Mouse (Mus musculus) MEL (cell line): ENCODE measurements around the gene Wdr93. TPM values are rescaled to one million over a fixed set of nuclear protein-coding genes. Genes with fewer than 3 reads are reported as not detected.

Experiments
- DNase-seq: peaks from one replicate; pipeline ENCODE4 v3.0.0; 2011; ENCODE audit warnings: low read depth, low spot score
- H3K27ac ChIP-seq: 2 replicates; pipeline ENCODE4 v1.5.1; 2012; ENCODE audit warnings: low read depth, mild to moderate bottlenecking, control low read depth, low read length, moderate library complexity; ENCODE audit not compliant: control insufficient read depth
- H3K27me3 ChIP-seq, 2 experiments: fragments of 150-350 bp in 1 of 2; sonication (generic) in 1 of 2; 2 replicates each; pipeline ENCODE4 v1.6.1; 2012; ENCODE audit warnings: low read length in 2 of 2, mild to moderate bottlenecking in 2 of 2, improper control_type of control experiment in 1 of 2, moderate library complexity in 1 of 2; ENCODE audit not compliant: insufficient read depth in 2 of 2, control insufficient read depth in 1 of 2
- H3K36me3 ChIP-seq, 2 experiments: 2 replicates each; pipeline ENCODE4 v1.6.1; 2012 to 2014; ENCODE audit warnings: low read length in 2 of 2, improper control_type of control experiment in 1 of 2, inconsistent platforms in 1 of 2, mild to moderate bottlenecking in 1 of 2; ENCODE audit not compliant: insufficient read depth in 2 of 2, control insufficient read depth in 1 of 2
- H3K4me1 ChIP-seq, 2 experiments: fragments of 150-350 bp in 1 of 2; sonication (generic) in 1 of 2; 2 replicates each; pipeline ENCODE4 v1.6.1; 2012; ENCODE audit warnings: low read length in 2 of 2, improper control_type of control experiment in 1 of 2, mild to moderate bottlenecking in 1 of 2; ENCODE audit not compliant: insufficient read depth in 2 of 2, control insufficient read depth in 1 of 2
- H3K4me3 ChIP-seq, 2 experiments: fragments of 150-350 bp in 1 of 2; sonication (generic) in 1 of 2; 2 replicates each; pipeline ENCODE4 v1.5.1; 2012; ENCODE audit warnings: low read depth in 2 of 2, low read length in 2 of 2, mild to moderate bottlenecking in 2 of 2, moderate library complexity in 2 of 2, control low read depth in 1 of 2, improper control_type of control experiment in 1 of 2; ENCODE audit not compliant: control insufficient read depth in 1 of 2, insufficient read depth in 1 of 2
- H3K79me2 ChIP-seq: 2 replicates; pipeline ENCODE4 v1.6.1; 2012; ENCODE audit warnings: mild to moderate bottlenecking, low read length, moderate library complexity; ENCODE audit not compliant: control insufficient read depth, poor library complexity, insufficient read depth
- H3K9ac ChIP-seq: 2 replicates; pipeline ENCODE4 v1.6.1; 2012; ENCODE audit warnings: low read depth, mild to moderate bottlenecking, control low read depth, low read length, moderate library complexity; ENCODE audit not compliant: control insufficient read depth, poor library complexity, severe bottlenecking
- H3K9me3 ChIP-seq: fragments of 150-350 bp; sonication (generic); replicated peaks from 2 replicates; pipeline ENCODE4 v1.6.1; 2012; ENCODE audit warnings: mild to moderate bottlenecking, low read length, improper control_type of control experiment, moderate library complexity; ENCODE audit not compliant: insufficient read depth
- BHLHE40 ChIP-seq: IDR thresholded peaks from 2 replicates; pipeline ENCODE4 v1.6.1; 2012; ENCODE audit warnings: low read depth, mild to moderate bottlenecking, inconsistent platforms, low read length, improper control_type of control experiment, borderline replicate concordance
- CHD1 ChIP-seq: IDR thresholded peaks from 2 replicates; pipeline ENCODE4 v1.6.1; 2012; ENCODE audit warnings: low read depth, mild to moderate bottlenecking, inconsistent platforms, low read length, improper control_type of control experiment
- CTCF ChIP-seq, 3 experiments: IDR thresholded peaks in 2 of 3; conservative IDR thresholded peaks in 1 of 3; 2 replicates each; pipeline ENCODE4 v1.5.1; 2011 to 2012; ENCODE audit warnings: low read length in 3 of 3, low read depth in 2 of 3, mild to moderate bottlenecking in 2 of 3, improper control_type of control experiment in 1 of 3, inconsistent platforms in 1 of 3, mixed read lengths in 1 of 3, moderate library complexity in 1 of 3; ENCODE audit not compliant: control insufficient read depth in 1 of 3, insufficient read depth in 1 of 3, poor library complexity in 1 of 3, severe bottlenecking in 1 of 3
- E2F4 ChIP-seq: IDR thresholded peaks from 2 replicates; pipeline ENCODE4 v1.6.1; 2011; ENCODE audit warnings: low read depth, low read length, improper control_type of control experiment, borderline replicate concordance
- ELF1 ChIP-seq: IDR thresholded peaks from 2 replicates; pipeline ENCODE4 v1.6.1; 2014; ENCODE audit warnings: low read depth, mild to moderate bottlenecking, inconsistent platforms, low read length, improper control_type of control experiment, moderate library complexity
- EP300 ChIP-seq, 2 experiments: IDR thresholded peaks; 2 replicates each; pipeline ENCODE4 v1.6.1; 2011; ENCODE audit warnings: improper control_type of control experiment in 2 of 2, low read length in 2 of 2, low read depth in 1 of 2, mild to moderate bottlenecking in 1 of 2
- GABPA ChIP-seq: IDR thresholded peaks from 2 replicates; pipeline ENCODE4 v1.6.1; 2012; ENCODE audit warnings: low read depth, mild to moderate bottlenecking, inconsistent platforms, low read length, improper control_type of control experiment, moderate library complexity
- GATA1 ChIP-seq: IDR thresholded peaks from 2 replicates; pipeline ENCODE4 v1.6.1; 2011; ENCODE audit warnings: low read depth, low read length, improper control_type of control experiment
- HCFC1 ChIP-seq: IDR thresholded peaks from 2 replicates; pipeline ENCODE4 v1.6.1; 2012; ENCODE audit warnings: low read depth, mild to moderate bottlenecking, inconsistent platforms, low read length, improper control_type of control experiment, moderate library complexity
- KAT2A ChIP-seq: conservative IDR thresholded peaks from 2 replicates; pipeline ENCODE4 v1.6.1; 2012; ENCODE audit warnings: low read depth, low read length, improper control_type of control experiment, inconsistent platforms
- MXI1 ChIP-seq: IDR thresholded peaks from 2 replicates; pipeline ENCODE4 v1.6.1; 2011; ENCODE audit warnings: mild to moderate bottlenecking, low read depth, low read length, improper control_type of control experiment
- MYB ChIP-seq: IDR thresholded peaks from 2 replicates; pipeline ENCODE4 v1.6.1; 2011; ENCODE audit warnings: mild to moderate bottlenecking, low read depth, low read length, improper control_type of control experiment
- NELFE ChIP-seq: IDR thresholded peaks from 2 replicates; pipeline ENCODE4 v1.6.1; 2011; ENCODE audit warnings: low read depth, low read length, improper control_type of control experiment
- POLR2AphosphoS5 ChIP-seq: IDR thresholded peaks from 2 replicates; pipeline ENCODE4 v1.6.1; 2012; ENCODE audit warnings: low read depth, borderline replicate concordance, mild to moderate bottlenecking, inconsistent platforms, low read length, moderate library complexity, mixed read lengths
- RAD21 ChIP-seq: IDR thresholded peaks from 2 replicates; pipeline ENCODE4 v1.6.1; 2011; ENCODE audit warnings: mild to moderate bottlenecking, low read depth, low read length, improper control_type of control experiment
- SMC3 ChIP-seq: IDR thresholded peaks from 2 replicates; pipeline ENCODE4 v1.6.1; 2011; ENCODE audit warnings: low read depth, low read length, improper control_type of control experiment
- TAL1 ChIP-seq: IDR thresholded peaks from 2 replicates; pipeline ENCODE4 v1.6.1; 2012; ENCODE audit warnings: mild to moderate bottlenecking, inconsistent platforms, low read length, moderate library complexity, mixed read lengths
- TCF12 ChIP-seq: IDR thresholded peaks from 2 replicates; pipeline ENCODE4 v1.6.1; 2014; ENCODE audit warnings: low read depth, mild to moderate bottlenecking, inconsistent platforms, low read length, improper control_type of control experiment, moderate library complexity
- ZMIZ1 ChIP-seq: IDR thresholded peaks from 2 replicates; pipeline ENCODE4 v1.6.1; 2012; ENCODE audit warnings: low read depth, mild to moderate bottlenecking, inconsistent platforms, low read length, improper control_type of control experiment, moderate library complexity
- ZNF384 ChIP-seq: IDR thresholded peaks from 2 replicates; pipeline ENCODE4 v1.6.1; 2012; ENCODE audit warnings: low read depth, mild to moderate bottlenecking, inconsistent platforms, low read length, improper control_type of control experiment
- polyA plus RNA-seq, 2 experiments: library from polyadenylated mRNA; stranded (reverse) in 1 of 2; unstranded in 1 of 2; fragments of >175 nt in 1 of 2; fragments of >200 nt in 1 of 2; gene quantifications; 2 replicates each; pipeline versions ENCODE4 v1.2.1 to v1.2.4; 2012; ENCODE audit warnings: low replicate concordance in 2 of 2, low read depth in 1 of 2; ENCODE audit not compliant: insufficient read length in 2 of 2, insufficient read depth in 1 of 2, missing spikeins in 1 of 2
- total RNA-seq: library from RNA; depleted of rRNA; stranded (reverse); fragments of 300-350 nt; gene quantifications from 2 replicates; pipeline ENCODE4 v1.2.3, GENCODE M21; 2012

Wdr93 gene
- total and polyA plus RNA-seq, 3 experiments = 0.23 to 0.40 TPM; not detected in 1

DNA sequence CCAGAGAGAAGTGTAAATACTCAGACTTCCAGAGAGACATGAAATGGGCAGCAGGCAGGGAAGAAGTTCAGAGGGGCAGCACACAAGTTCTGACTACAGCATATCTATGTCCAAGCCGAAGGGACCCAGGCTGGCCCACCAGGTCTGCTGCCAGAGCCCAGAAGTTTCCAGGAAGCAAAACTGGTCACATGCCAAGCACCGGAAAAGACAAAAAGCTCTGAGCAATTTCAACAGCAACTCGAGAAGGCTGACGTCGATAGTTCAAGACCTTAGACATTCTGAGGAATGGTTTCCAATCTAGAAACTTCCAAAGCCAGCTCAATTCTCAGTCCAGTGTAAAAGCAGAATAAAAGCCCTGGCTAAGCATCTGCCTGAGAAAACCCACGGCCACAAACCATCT is 88.6 kb downstream of the Wdr93 start:
- Histone ChIP-seq H3K36me3 (no peaks in the 10 kb centered on the region), H3K27ac (no peak overlapping the region), H3K27me3 (no peaks in the 10 kb centered on the region), H3K4me1 (no peaks in the 10 kb centered on the region), H3K9ac (no peak overlapping the region), H3K9me3 (no peaks in the 10 kb centered on the region), H3K79me2 (no peaks in the 10 kb centered on the region), H3K4me3 (no peak overlapping the region)
- TF ChIP-seq RAD21 (no peak), E2F4 (no peak), GABPA (no peak), ELF1 (no peak), TAL1 (no peak), CTCF (IDR thresholded peaks at IDR 0.05 in 2 of 3, conservative IDR thresholded peaks at IDR 0.05 in 1 of 3; ENCODE audit: control insufficient read depth in 1 of 3, insufficient read depth in 1 of 3, low read depth in 2 of 3, low read length in 3 of 3, poor library complexity in 1 of 3, severe bottlenecking in 1 of 3) (no peak), GATA1 (no peak), EP300 (IDR thresholded peaks at IDR 0.05; ENCODE audit: low read depth in 1 of 2, low read length in 2 of 2) (no peak), MYB (no peak), HCFC1 (no peak), TCF12 (no peak), ZNF384 (no peak), ZMIZ1 (no peak), BHLHE40 (no peak), POLR2AphosphoS5 (no peak)
- DNase-seq = no peak

DNA sequence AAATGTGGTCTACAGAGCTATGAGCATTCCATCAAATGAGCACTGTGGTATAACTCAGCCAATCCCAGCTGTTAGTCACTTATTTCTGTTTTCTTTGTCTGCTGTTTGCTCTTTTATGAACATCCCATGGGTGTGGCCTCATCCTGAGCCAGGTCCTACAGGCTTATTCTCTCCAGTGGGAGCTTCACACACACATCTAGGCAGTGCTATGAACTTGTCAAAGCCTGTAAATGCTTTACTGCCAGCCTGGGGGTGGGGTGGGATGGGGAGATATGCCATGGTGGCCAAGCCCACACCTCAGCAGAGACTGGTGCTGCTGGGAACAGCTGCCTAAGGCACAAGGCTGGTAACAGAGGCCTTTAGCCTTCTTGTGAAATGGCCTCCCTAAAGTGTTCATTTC is 90.0 kb downstream of the Wdr93 start:
- no peaks in the 10 kb centered on the region for H3K27me3 ChIP-seq
- no peak for DNase-seq
- no peaks in the 10 kb centered on the region for H3K36me3 ChIP-seq
- no peak overlapping the region for H3K27ac ChIP-seq
- no peak overlapping the region for H3K9ac ChIP-seq
- no peak overlapping the region for H3K4me3 ChIP-seq
- no peak for TF ChIP-seq CHD1
- TF ChIP-seq NELFE = no peak
- no peak for TF ChIP-seq MYB
- TF ChIP-seq MXI1 = no peak
- no peak for TF ChIP-seq E2F4
- no peak for TF ChIP-seq BHLHE40
- no peak for TF ChIP-seq KAT2A
- TF ChIP-seq EP300 (IDR thresholded peaks at IDR 0.05; ENCODE audit: low read depth in 1 of 2, low read length in 2 of 2) = no peak
- TF ChIP-seq ZMIZ1 = no peak
- TF ChIP-seq SMC3 = no peak
- no peaks in the 10 kb centered on the region for H3K9me3 ChIP-seq
- no peaks in the 10 kb centered on the region for H3K79me2 ChIP-seq
- H3K4me1 ChIP-seq = no peaks in the 10 kb centered on the region
